Mouse (Mus musculus): ENCODE results near the gene Dnase1l3. TPM values are rescaled to one million over a fixed set of nuclear protein-coding genes. Genes with fewer than 3 reads are reported as not detected.

The Dnase1l3 gene
- polyA plus RNA-seq (2016; fragmentation: Nextera tagmentation; extraction: Ambion mirVana) = 0.05 TPM in 1 of 2 replicates, not detected in the other

- Histone ChIP-seq H3K27me3 (ENCODE audit: low read depth, poor library complexity, severe bottlenecking) (peaks cover 10% of the 10 kb centered on the region), H3K27ac (replicated peaks) (no peak within 1 kb of the TSS), H3K36me3 (no peaks in the 10 kb centered on the region), H3K4me1 (peaks cover 13% of the 10 kb centered on the region), H3K9me3 (replicated peaks) (no peaks in the 10 kb centered on the region), H3K4me3 (no peak within 1 kb of the TSS)
- DNase-seq (ENCODE audit: low spot score) = no peak
- WGBS = 75% methylated on average over 8 of the region's 8 CpGs
Observed at GRCm38 (mm10) chr14:7994271-7994767, at the start of gene Dnase1l3. Gene Dnase1l3 (minus strand): TSS chr14:7994573.

GRCm38 (mm10) chr14:8042577-8042976, 48.2 kb upstream of the Dnase1l3 start:
- Histone ChIP-seq H3K9me3 (replicated peaks) (no peaks in the 10 kb centered on the region), H3K27ac (replicated peaks) (no peak overlapping the region), H3K4me1 (no peaks in the 10 kb centered on the region), H3K4me3 (no peak overlapping the region), H3K36me3 (peaks cover 13% of the 10 kb centered on the region), H3K27me3 (ENCODE audit: low read depth, poor library complexity, severe bottlenecking) (no peaks in the 10 kb centered on the region)
- 96% methylated on average over 9 of the region's 9 CpGs for WGBS
- no peak for DNase-seq (ENCODE audit: low spot score)

- no peak for DNase-seq (ENCODE audit: low spot score)
- H3K27me3 ChIP-seq (ENCODE audit: low read depth, poor library complexity, severe bottlenecking) = no peaks in the 10 kb centered on the region
- H3K4me3 ChIP-seq = no peak overlapping the region
- no peaks in the 10 kb centered on the region for H3K9me3 ChIP-seq (replicated peaks)
- H3K27ac ChIP-seq (replicated peaks) = no peak overlapping the region
- WGBS = 92% methylated on average over 2 of the region's 2 CpGs
- peaks cover 11% of the 10 kb centered on the region for H3K36me3 ChIP-seq
- H3K4me1 ChIP-seq = no peaks in the 10 kb centered on the region
Observed at GRCm38 (mm10) chr14:8042120-8042519, 47.7 kb upstream of the Dnase1l3 start.

GRCm38 (mm10) chr14:8040911-8041678, 46.7 kb upstream of the Dnase1l3 start:
- no peak for DNase-seq (ENCODE audit: low spot score)
- 88% methylated on average over 12 of the region's 12 CpGs for WGBS
- no peak overlapping the region for H3K4me3 ChIP-seq
- H3K4me1 ChIP-seq = no peaks in the 10 kb centered on the region
- H3K27ac ChIP-seq (replicated peaks) = no peak overlapping the region
- no peaks in the 10 kb centered on the region for H3K9me3 ChIP-seq (replicated peaks)
- 0 out of 2 replicates have a peak, but pooled peaks cover 4% of the 10 kb centered on the region for H3K36me3 ChIP-seq
- H3K27me3 ChIP-seq (ENCODE audit: low read depth, poor library complexity, severe bottlenecking) = no peaks in the 10 kb centered on the region

GRCm38 (mm10) chr14:8040179-8040578, 45.8 kb upstream of the Dnase1l3 start:
- H3K27ac ChIP-seq (replicated peaks) = no peak overlapping the region
- H3K9me3 ChIP-seq (replicated peaks) = no peaks in the 10 kb centered on the region
- 0 out of 2 replicates have a peak, but pooled peaks cover 4% of the 10 kb centered on the region for H3K36me3 ChIP-seq
- WGBS = 83% methylated on average over 3 of the region's 3 CpGs
- DNase-seq (ENCODE audit: low spot score) = no peak
- no peaks in the 10 kb centered on the region for H3K27me3 ChIP-seq (ENCODE audit: low read depth, poor library complexity, severe bottlenecking)
- no peaks in the 10 kb centered on the region for H3K4me1 ChIP-seq
- no peak overlapping the region for H3K4me3 ChIP-seq

- H3K36me3 ChIP-seq = 0 out of 2 replicates have a peak, but pooled peaks cover 4% of the 10 kb centered on the region
- no peaks in the 10 kb centered on the region for H3K9me3 ChIP-seq (replicated peaks)
- no peak overlapping the region for H3K27ac ChIP-seq (replicated peaks)
- no peaks in the 10 kb centered on the region for H3K4me1 ChIP-seq
- DNase-seq (ENCODE audit: low spot score) = no peak
- 84% methylated on average over 7 of the region's 7 CpGs for WGBS
- no peak overlapping the region for H3K4me3 ChIP-seq
- H3K27me3 ChIP-seq (ENCODE audit: low read depth, poor library complexity, severe bottlenecking) = no peaks in the 10 kb centered on the region
Observed at GRCm38 (mm10) chr14:8038791-8039448, 44.5 kb upstream of the Dnase1l3 start.

- no peaks in the 10 kb centered on the region for H3K27me3 ChIP-seq (ENCODE audit: low read depth, poor library complexity, severe bottlenecking)
- H3K36me3 ChIP-seq = 0 out of 2 replicates have a peak, but pooled peaks cover 4% of the 10 kb centered on the region
- no peak for DNase-seq (ENCODE audit: low spot score)
- H3K4me1 ChIP-seq = no peaks in the 10 kb centered on the region
- WGBS = 82% methylated on average over 5 of the region's 5 CpGs
- H3K9me3 ChIP-seq (replicated peaks) = no peaks in the 10 kb centered on the region
- no peak overlapping the region for H3K27ac ChIP-seq (replicated peaks)
- H3K4me3 ChIP-seq = no peak overlapping the region
Observed at GRCm38 (mm10) chr14:8038150-8038549, 43.8 kb upstream of the Dnase1l3 start.

- no peaks in the 10 kb centered on the region for H3K27me3 ChIP-seq (ENCODE audit: low read depth, poor library complexity, severe bottlenecking)
- H3K27ac ChIP-seq (replicated peaks) = no peak overlapping the region
- 71% methylated on average over 5 of the region's 5 CpGs for WGBS
- H3K4me3 ChIP-seq = no peak overlapping the region
- H3K36me3 ChIP-seq = no peaks in the 10 kb centered on the region
- no peak for DNase-seq (ENCODE audit: low spot score)
- H3K9me3 ChIP-seq (replicated peaks) = no peaks in the 10 kb centered on the region
- peaks cover 11% of the 10 kb centered on the region for H3K4me1 ChIP-seq
Observed at GRCm38 (mm10) chr14:8036406-8036805, 42.0 kb upstream of the Dnase1l3 start.

- Histone ChIP-seq H3K4me1 (peaks cover 11% of the 10 kb centered on the region), H3K36me3 (no peaks in the 10 kb centered on the region), H3K9me3 (replicated peaks) (no peaks in the 10 kb centered on the region), H3K4me3 (no peak overlapping the region), H3K27ac (replicated peaks) (no peak overlapping the region), H3K27me3 (ENCODE audit: low read depth, poor library complexity, severe bottlenecking) (no peaks in the 10 kb centered on the region)
- 88% methylated on average over 6 of the region's 6 CpGs for WGBS
- no peak for DNase-seq (ENCODE audit: low spot score)
Observed at GRCm38 (mm10) chr14:8035951-8036350, 41.6 kb upstream of the Dnase1l3 start.

GRCm38 (mm10) chr14:8034561-8034960, 40.2 kb upstream of the Dnase1l3 start:
- Histone ChIP-seq H3K27ac (replicated peaks) (no peak overlapping the region), H3K4me3 (no peak overlapping the region), H3K9me3 (replicated peaks) (no peaks in the 10 kb centered on the region), H3K4me1 (peaks cover 19% of the 10 kb centered on the region), H3K36me3 (no peaks in the 10 kb centered on the region), H3K27me3 (ENCODE audit: low read depth, poor library complexity, severe bottlenecking) (no peaks in the 10 kb centered on the region)
- DNase-seq (ENCODE audit: low spot score) = no peak
- 72% methylated on average over 5 of the region's 5 CpGs for WGBS

GRCm38 (mm10) chr14:8032087-8032944, 37.9 kb upstream of the Dnase1l3 start:
- Histone ChIP-seq H3K9me3 (replicated peaks) (no peaks in the 10 kb centered on the region), H3K4me3 (no peak overlapping the region), H3K36me3 (no peaks in the 10 kb centered on the region), H3K4me1 (peaks cover 19% of the 10 kb centered on the region), H3K27me3 (ENCODE audit: low read depth, poor library complexity, severe bottlenecking) (no peaks in the 10 kb centered on the region), H3K27ac (replicated peaks) (no peak overlapping the region)
- no peak for DNase-seq (ENCODE audit: low spot score)
- WGBS = 65% methylated on average over 13 of the region's 13 CpGs

GRCm38 (mm10) chr14:8030535-8030934, 36.2 kb upstream of the Dnase1l3 start:
- no peak overlapping the region for H3K27ac ChIP-seq (replicated peaks)
- no peaks in the 10 kb centered on the region for H3K9me3 ChIP-seq (replicated peaks)
- WGBS = 64% methylated on average over 4 of the region's 4 CpGs
- no peaks in the 10 kb centered on the region for H3K27me3 ChIP-seq (ENCODE audit: low read depth, poor library complexity, severe bottlenecking)
- H3K36me3 ChIP-seq = no peaks in the 10 kb centered on the region
- H3K4me3 ChIP-seq = no peak overlapping the region
- no peak for DNase-seq (ENCODE audit: low spot score)
- peaks cover 19% of the 10 kb centered on the region for H3K4me1 ChIP-seq

All from midbrain, embryonic 10.5 days (tissue).